Mouse (Mus musculus) colon, adult 2 months (tissue): Measurements from ENCODE around the gene Gm3252. TPM values are rescaled to one million over a fixed set of nuclear protein-coding genes. Genes with fewer than 3 reads are reported as not detected.

ENCODE experiments used
- polyA plus RNA-seq: library from polyadenylated mRNA; depleted of rRNA; stranded (reverse); fragments of >200 nt; gene quantifications from 2 replicates; pipeline ENCODE4 v1.2.3, GENCODE M21; 2012; rRNA removed

Gene Gm3252
- polyA plus RNA-seq = 0.28 TPM in 1 of 2 replicates, not detected in the other

GRCm38 (mm10) chr14:4726038-4726880 lies at the start of gene Gm3252:
Gm3252 (plus strand) TSS chr14:4726775.

DNA sequence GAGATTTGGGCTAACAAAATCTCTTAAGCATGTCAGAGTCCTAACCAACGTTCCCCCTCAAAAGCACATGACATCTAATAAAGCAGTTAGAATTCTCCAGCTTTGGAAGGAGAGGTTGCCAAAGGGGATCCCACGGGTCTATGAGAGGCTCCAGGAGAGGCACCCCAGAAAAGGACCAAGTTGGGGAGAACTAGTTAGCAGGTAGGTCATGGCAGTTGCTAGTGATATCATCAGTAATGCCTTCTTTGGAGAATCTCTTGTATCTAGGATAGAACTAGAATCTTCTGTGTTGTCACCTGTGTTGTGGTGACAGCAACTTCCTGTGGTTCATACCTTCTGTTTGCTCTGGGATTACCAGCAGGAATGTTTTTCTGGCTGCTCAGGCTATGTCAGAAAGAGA lies 17.6 kb upstream of the Gm3252 start, which contains the start of gene Gm7876:
Gene Gm7876, plus strand, starts transcription at position 301 of the 400 bp plus-strand sequence.

GRCm38 (mm10) chr14:4776037-4776436 lies 49.5 kb downstream of the Gm3252 start, which contains the start of gene Gm9602:
Gm9602 (plus strand) TSS chr14:4776337.

Other genes with a start within 250 kb of the Gm3252 start
- gene Gm3182, start 245.0 kb upstream of the Gm3252 start, polyA plus RNA-seq = not detected in 2 replicates
- gene Gm3047, start 171.4 kb upstream of the Gm3252 start, polyA plus RNA-seq = not detected in 2 replicates
- gene Gm8159, start 94.4 kb upstream of the Gm3252 start, polyA plus RNA-seq = not detected in 2 replicates
- not detected in 2 replicates for gene Gm3239, start 62.6 kb upstream of the Gm3252 start, polyA plus RNA-seq
- not detected in 2 replicates for gene Gm7876, start 17.5 kb upstream of the Gm3252 start, polyA plus RNA-seq
- gene Gm9602, start 49.6 kb downstream of the Gm3252 start, polyA plus RNA-seq = not detected in 2 replicates
- not detected in 2 replicates for gene Gm3269, start 111.3 kb downstream of the Gm3252 start, polyA plus RNA-seq
- gene Gm3264, start 128.8 kb downstream of the Gm3252 start, polyA plus RNA-seq = not detected in 2 replicates
- not detected in 2 replicates for gene Gm3278, start 165.6 kb downstream of the Gm3252 start, polyA plus RNA-seq